Mouse (Mus musculus): Measurements from ENCODE around the gene Cluh. TPM values are rescaled to one million over a fixed set of nuclear protein-coding genes. Genes with fewer than 3 reads are reported as not detected.

Cluh gene
- polyA plus RNA-seq (2014; fragmentation: Illumina TruSeq; extraction: RNeasy Lipid Tissue Mini Kit (QIAGEN cat#74804); ENCODE audit: low read depth, low replicate concordance): 5.6 TPM

DNA sequence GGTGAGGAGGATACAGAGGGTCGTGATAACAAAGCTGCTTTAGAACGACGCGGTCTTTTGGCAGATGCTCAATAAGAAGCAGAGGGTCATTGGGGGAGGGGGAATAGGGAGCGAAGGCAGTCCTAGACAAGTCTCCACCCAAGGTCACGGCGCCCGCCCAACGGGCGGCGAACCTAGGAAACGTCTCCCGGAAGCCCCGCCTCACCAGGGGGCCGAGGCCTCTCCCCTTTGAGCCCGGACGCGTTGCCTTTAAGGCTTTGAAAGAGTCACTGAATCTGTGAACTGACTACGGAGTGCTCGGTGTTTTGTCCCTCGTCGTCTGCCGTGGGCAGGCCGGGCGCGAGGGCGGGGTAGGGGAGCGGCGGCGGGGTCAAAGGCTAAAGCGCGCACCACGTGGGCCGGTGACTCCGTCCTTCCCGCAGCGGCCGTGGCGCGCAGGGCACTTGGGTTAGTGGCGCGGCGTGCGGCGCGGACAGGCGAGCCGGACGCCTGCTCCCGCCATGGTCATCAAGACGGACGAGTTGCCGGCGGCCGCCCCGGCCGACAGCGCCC is at the start of gene Cluh:
Gene Cluh, plus strand, starts transcription at position 401 of the 552 bp plus-strand sequence.

DNA sequence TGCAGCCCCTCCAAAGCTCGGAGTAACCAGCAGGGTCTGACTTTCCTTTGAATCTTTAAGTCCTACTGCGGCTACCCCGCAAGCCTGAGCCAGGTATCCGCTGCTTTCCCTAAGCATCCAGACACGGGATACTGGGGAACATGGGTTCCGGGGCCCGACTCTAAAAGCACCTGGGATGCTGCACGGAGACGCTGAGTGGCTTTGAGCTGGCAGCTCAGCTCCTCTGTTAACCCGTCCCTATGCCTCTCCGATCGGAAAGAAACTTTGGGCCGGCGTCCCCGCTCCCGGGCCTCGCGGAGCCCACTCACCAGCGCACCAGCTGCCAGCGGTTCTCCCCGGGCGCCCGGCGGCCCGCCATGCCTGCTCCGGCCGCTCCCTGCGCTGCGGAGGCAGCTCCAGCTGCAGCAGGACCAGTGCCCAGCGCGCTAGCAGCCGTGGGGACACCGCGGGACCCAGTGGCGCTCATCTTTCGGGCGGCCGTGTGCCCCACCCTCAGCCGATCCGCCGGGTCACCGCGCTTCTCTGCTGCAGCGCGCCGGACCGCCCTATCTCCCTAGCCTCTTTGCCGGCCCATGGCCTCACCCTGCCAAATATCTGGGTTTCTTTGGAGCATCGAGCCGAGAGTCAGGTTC is 38.6 kb upstream of the Cluh start, which contains the start of gene Rap1gap2:
Gene Rap1gap2, minus strand, starts transcription at position 371 of the 632 bp plus-strand sequence.

DNA sequence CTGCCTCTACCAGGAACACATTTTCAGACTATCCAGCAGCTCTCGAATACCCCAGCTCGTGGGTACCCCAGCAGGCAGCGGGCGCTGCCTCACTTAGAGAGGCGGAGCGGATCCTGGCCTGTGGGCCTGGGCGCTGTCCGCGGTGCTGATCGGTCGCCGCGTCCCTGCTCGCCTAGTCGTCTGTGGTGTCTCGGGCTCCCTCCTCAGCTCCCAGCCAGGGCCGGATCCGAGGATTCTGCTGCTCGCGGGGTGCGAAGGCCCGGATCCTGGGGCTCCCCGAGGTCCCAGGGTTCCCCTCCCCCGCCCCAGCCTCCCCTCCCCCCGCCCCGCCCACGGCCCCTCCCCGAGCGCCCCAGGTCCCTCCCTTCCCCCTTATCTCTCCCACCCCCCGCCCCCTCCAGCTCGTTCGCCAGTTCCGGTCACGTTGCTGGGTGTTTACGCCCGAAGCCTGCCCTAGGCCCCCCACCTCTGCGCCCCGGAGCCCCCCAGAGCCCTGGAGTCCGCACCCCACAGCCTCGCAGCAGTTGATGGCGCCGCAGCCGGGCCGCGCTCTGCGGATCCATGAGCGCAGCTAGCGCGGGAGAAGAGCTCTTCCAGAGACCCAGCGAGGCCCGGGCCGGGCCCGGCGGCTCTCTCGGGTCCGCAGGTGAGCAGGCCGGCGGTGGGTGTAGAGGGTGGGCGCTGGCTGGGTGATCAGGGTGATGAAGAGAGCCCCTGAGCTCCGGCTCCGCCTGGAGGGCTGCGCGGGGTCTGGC is 29.9 kb upstream of the Cluh start, which contains the start of gene Ccdc92b:
Gene Ccdc92b, plus strand, starts transcription at position 405 of the 755 bp plus-strand sequence.

Other genes with a start within 250 kb of the Cluh start
- gene Rap1gap2, start 38.6 kb upstream of the Cluh start, polyA plus RNA-seq (2014; fragmentation: Illumina TruSeq; extraction: RNeasy Lipid Tissue Mini Kit (QIAGEN cat#74804); ENCODE audit: low read depth, low replicate concordance): 19.1 TPM
- gene Ccdc92b, start 29.9 kb upstream of the Cluh start, polyA plus RNA-seq (2014; fragmentation: Illumina TruSeq; extraction: RNeasy Lipid Tissue Mini Kit (QIAGEN cat#74804); ENCODE audit: low read depth, low replicate concordance): 0.16 TPM
- gene Pafah1b1, start 75.2 kb downstream of the Cluh start, polyA plus RNA-seq (2014; fragmentation: Illumina TruSeq; extraction: RNeasy Lipid Tissue Mini Kit (QIAGEN cat#74804); ENCODE audit: low read depth, low replicate concordance): 648 TPM
- gene Mettl16, start 121.3 kb downstream of the Cluh start, polyA plus RNA-seq (2014; fragmentation: Illumina TruSeq; extraction: RNeasy Lipid Tissue Mini Kit (QIAGEN cat#74804); ENCODE audit: low read depth, low replicate concordance): 19.0 TPM
- gene Mnt, start 181.4 kb downstream of the Cluh start, polyA plus RNA-seq (2014; fragmentation: Illumina TruSeq; extraction: RNeasy Lipid Tissue Mini Kit (QIAGEN cat#74804); ENCODE audit: low read depth, low replicate concordance): 2.7 TPM
- 3.4 TPM for gene Sgsm2, start 247.6 kb downstream of the Cluh start, polyA plus RNA-seq (2014; fragmentation: Illumina TruSeq; extraction: RNeasy Lipid Tissue Mini Kit (QIAGEN cat#74804); ENCODE audit: low read depth, low replicate concordance)
- gene Tsr1, start 248.6 kb downstream of the Cluh start, polyA plus RNA-seq (2014; fragmentation: Illumina TruSeq; extraction: RNeasy Lipid Tissue Mini Kit (QIAGEN cat#74804); ENCODE audit: low read depth, low replicate concordance): 107 TPM

Data from sigmoid colon, adult 10 weeks (tissue).